Mouse (Mus musculus) heart, postnatal 0 days (tissue): ENCODE results near the gene Fbxo42.

Source experiments
- CTCF ChIP-seq: IDR thresholded peaks from 2 replicates; pipeline ENCODE4 v1.5.1; 2016; ENCODE audit warnings: antibody characterized with exemption, control low read depth, low read depth
- EP300 ChIP-seq: IDR thresholded peaks from 2 replicates; pipeline ENCODE4 v1.6.1; 2016; ENCODE audit warnings: antibody characterized with exemption, low read depth

GRCm38 (mm10) chr4:141114521-141114981 is 33.2 kb upstream of the Fbxo42 start:
- TF ChIP-seq CTCF (no peak), EP300 (no peak)
